Mouse (Mus musculus) embryonic facial prominence, embryonic 12.5 days (tissue): ENCODE results near the gene Isg20l2. TPM values are rescaled to one million over a fixed set of nuclear protein-coding genes. Genes with fewer than 3 reads are reported as not detected.
A peak's percentile ranks its signal among the peaks of the same experiment; 100 is the strongest.
"Not testable (repeated sequence)": the region's sequence is repeated elsewhere in the genome, so short reads cannot be mapped to it uniquely, and the experiment has no call there.

Experiments used
- ATAC-seq: fragments of 200-750 bp; cut with Nextera tagmentation; 2 replicates; pipeline ENCODE4 v1.8.0; 2017; ENCODE audit not compliant: insufficient number of reproducible peaks, insufficient read depth, low FRiP score, low TSS enrichment
- H3K27ac ChIP-seq: fragments of 300-500 bp; sonication (generic); 2 replicates; pipeline ENCODE4 v1.5.1; 2016; ENCODE audit warnings: mild to moderate bottlenecking
- H3K27me3 ChIP-seq: fragments of 300-500 bp; sonication (generic); 2 replicates; pipeline ENCODE4 v1.6.1; 2016; ENCODE audit warnings: mild to moderate bottlenecking, moderate library complexity
- H3K36me3 ChIP-seq: fragments of 300-500 bp; sonication (generic); 2 replicates; pipeline ENCODE4 v1.6.1; 2016; ENCODE audit warnings: mild to moderate bottlenecking
- H3K4me1 ChIP-seq: fragments of 300-500 bp; sonication (generic); 2 replicates; pipeline ENCODE4 v1.6.1; 2016
- H3K4me2 ChIP-seq: fragments of 300-500 bp; sonication (generic); replicated peaks from 2 replicates; pipeline ENCODE4 v1.6.1; 2016; ENCODE audit warnings: mild to moderate bottlenecking, moderate library complexity
- H3K4me3 ChIP-seq: fragments of 300-500 bp; sonication (generic); 2 replicates; pipeline ENCODE4 v1.5.1; 2016; ENCODE audit warnings: mild to moderate bottlenecking
- H3K9ac ChIP-seq: fragments of 300-500 bp; sonication (generic); 2 replicates; pipeline ENCODE4 v1.6.1; 2016; ENCODE audit warnings: mild to moderate bottlenecking, moderate library complexity
- H3K9me3 ChIP-seq: fragments of 300-500 bp; sonication (generic); 2 replicates; pipeline ENCODE4 v1.6.1; 2016; ENCODE audit warnings: mild to moderate bottlenecking, moderate library complexity
- WGBS: fragments of 180-500 bp; shearing (Covaris S2); methylation state at CpG from one replicate; pipeline ENCODE4 v1.1.7; 2016; 5-methylcytosine and 5-hydroxymethylcytosine counted together
- polyA plus RNA-seq: library from polyadenylated mRNA; unstranded; fragments of >200 nt; fragmentation: Nextera tagmentation; extraction: Ambion mirVana; gene quantifications from 2 replicates; pipeline ENCODE4 v1.2.1, GENCODE M21; 2016

The Isg20l2 gene
- 75.4 and 80.1 TPM in 2 replicates for polyA plus RNA-seq

GRCm38 (mm10) chr3:87930078-87930795, at the start of gene Isg20l2, which contains the start of gene Rrnad1:
TSS of gene Isg20l2 (plus strand) at chr3:87930314.
TSS of gene Rrnad1 (minus strand) at chr3:87930717.
- Histone ChIP-seq H3K9ac (peak within 1 kb of the TSS; percentile 91), H3K4me3 (peak within 1 kb of the TSS; percentile 97), H3K4me2 (peak within 1 kb of the TSS; percentile 83), H3K27ac (peak within 1 kb of the TSS; percentile 92), H3K9me3 (no peaks in the 10 kb centered on the region), H3K27me3 (no peaks in the 10 kb centered on the region), H3K4me1 (peaks cover 25% of the 10 kb centered on the region), H3K36me3 (peaks cover 48% of the 10 kb centered on the region)
- under 1% methylated on average over 78 of the region's 78 CpGs for WGBS
- ATAC-seq = peak; percentile 95

- Histone ChIP-seq H3K4me3 (peak overlapping the region; percentile 100), H3K4me1 (peaks cover 13% of the 10 kb centered on the region), H3K27ac (peak overlapping the region; percentile 91; the same call in 1 of the 2 replicates), H3K27me3 (no peaks in the 10 kb centered on the region), H3K4me2 (peak overlapping the region; percentile 83), H3K9ac (peak overlapping the region; percentile 98), H3K9me3 (no peaks in the 10 kb centered on the region), H3K36me3 (peaks cover 10% of the 10 kb centered on the region)
- ATAC-seq = no peak
- 0% methylated on average over 3 of the region's 3 CpGs for WGBS
Observed at GRCm38 (mm10) chr3:87884291-87884690, 45.8 kb upstream of the Isg20l2 start.

- peak overlapping the region; percentile 83 for H3K4me2 ChIP-seq
- peak overlapping the region; percentile 100 for H3K4me3 ChIP-seq
- peak overlapping the region; percentile 91 for H3K27ac ChIP-seq
- H3K9ac ChIP-seq = peak overlapping the region; percentile 98
- ATAC-seq = peak; percentile 6
- H3K4me1 ChIP-seq = peaks cover 13% of the 10 kb centered on the region
- no peaks in the 10 kb centered on the region for H3K9me3 ChIP-seq
- under 1% methylated on average over 28 of the region's 28 CpGs for WGBS
- H3K27me3 ChIP-seq = no peaks in the 10 kb centered on the region
- H3K36me3 ChIP-seq = peaks cover 10% of the 10 kb centered on the region
Observed at GRCm38 (mm10) chr3:87884708-87885251, 45.3 kb upstream of the Isg20l2 start.

GRCm38 (mm10) chr3:87885281-87886003, 44.7 kb upstream of the Isg20l2 start, which contains the start of gene Prcc:
TSS of gene Prcc (minus strand) at chr3:87885608.
- peak; percentile 97 for ATAC-seq
- Histone ChIP-seq H3K4me3 (peak within 1 kb of the TSS; percentile 100), H3K27me3 (no peaks in the 10 kb centered on the region), H3K9me3 (no peaks in the 10 kb centered on the region), H3K36me3 (peaks cover 5% of the 10 kb centered on the region), H3K4me1 (peaks cover 13% of the 10 kb centered on the region), H3K4me2 (peak within 1 kb of the TSS; percentile 83), H3K9ac (peak within 1 kb of the TSS; percentile 98), H3K27ac (peak within 1 kb of the TSS; percentile 91)
- under 1% methylated on average over 33 of the region's 33 CpGs for WGBS

GRCm38 (mm10) chr3:87886004-87886365, 44.1 kb upstream of the Isg20l2 start:
- peaks cover 13% of the 10 kb centered on the region for H3K4me1 ChIP-seq
- H3K4me2 ChIP-seq = peak overlapping the region; percentile 38
- no peak overlapping the region for H3K9ac ChIP-seq
- 17% methylated on average over 10 of the region's 10 CpGs for WGBS
- peak overlapping the region; percentile 100 for H3K4me3 ChIP-seq
- H3K36me3 ChIP-seq = no peaks in the 10 kb centered on the region
- no peaks in the 10 kb centered on the region for H3K27me3 ChIP-seq
- H3K27ac ChIP-seq = no peak overlapping the region
- H3K9me3 ChIP-seq = no peaks in the 10 kb centered on the region
- ATAC-seq = no peak; the same call in 1 of the 2 replicates

GRCm38 (mm10) chr3:87886416-87886815, 43.7 kb upstream of the Isg20l2 start:
- 87% methylated on average over 6 of the region's 6 CpGs for WGBS
- no peaks in the 10 kb centered on the region for H3K36me3 ChIP-seq
- no peak overlapping the region for H3K9ac ChIP-seq
- H3K4me2 ChIP-seq = peak overlapping the region; percentile 38
- ATAC-seq = no peak
- H3K27ac ChIP-seq = no peak overlapping the region
- no peaks in the 10 kb centered on the region for H3K9me3 ChIP-seq
- H3K4me1 ChIP-seq = peaks cover 13% of the 10 kb centered on the region
- H3K27me3 ChIP-seq = no peaks in the 10 kb centered on the region
- H3K4me3 ChIP-seq = peak overlapping the region; percentile 100; the same call in 1 of the 2 replicates

GRCm38 (mm10) chr3:87887400-87887799, 42.7 kb upstream of the Isg20l2 start:
- H3K4me3 ChIP-seq, H3K36me3 ChIP-seq, H3K9ac ChIP-seq, H3K9me3 ChIP-seq, ATAC-seq, H3K4me2 ChIP-seq, H3K27me3 ChIP-seq, H3K27ac ChIP-seq: not testable (repeated sequence)
- H3K4me1 ChIP-seq = peaks cover 13% of the 10 kb centered on the region
- WGBS = 79% methylated on average over 4 of the region's 4 CpGs

- H3K27ac ChIP-seq = no peak overlapping the region
- 47% methylated on average over 3 of the region's 3 CpGs for WGBS
Observed at GRCm38 (mm10) chr3:87891481-87891880, 38.6 kb upstream of the Isg20l2 start.

GRCm38 (mm10) chr3:87893367-87893905, 36.7 kb upstream of the Isg20l2 start:
- ATAC-seq = no peak
- WGBS = 71% methylated on average over 3 of the region's 3 CpGs

More at GRCm38 (mm10) chr3:87891481-87891880, 38.6 kb upstream of the Isg20l2 start:
- H3K4me3 ChIP-seq = no peak overlapping the region
- no peak overlapping the region for H3K4me2 ChIP-seq
- no peaks in the 10 kb centered on the region for H3K9me3 ChIP-seq
- H3K9ac ChIP-seq = no peak overlapping the region
- H3K27me3 ChIP-seq = no peaks in the 10 kb centered on the region
- no peaks in the 10 kb centered on the region for H3K36me3 ChIP-seq
- no peak for ATAC-seq
- no peaks in the 10 kb centered on the region for H3K4me1 ChIP-seq

GRCm38 (mm10) chr3:87899266-87899665, 30.8 kb upstream of the Isg20l2 start:
- Histone ChIP-seq H3K9me3 (no peaks in the 10 kb centered on the region), H3K9ac (no peak overlapping the region), H3K36me3 (no peaks in the 10 kb centered on the region), H3K4me1 (no peaks in the 10 kb centered on the region), H3K27ac (no peak overlapping the region), H3K4me2 (no peak overlapping the region), H3K27me3 (no peaks in the 10 kb centered on the region), H3K4me3 (no peak overlapping the region)
- 74% methylated on average over 3 of the region's 3 CpGs for WGBS
- no peak for ATAC-seq

More at GRCm38 (mm10) chr3:87893367-87893905, 36.7 kb upstream of the Isg20l2 start:
- H3K9me3 ChIP-seq = no peaks in the 10 kb centered on the region
- H3K27me3 ChIP-seq = no peaks in the 10 kb centered on the region
- H3K4me2 ChIP-seq = no peak overlapping the region
- no peaks in the 10 kb centered on the region for H3K36me3 ChIP-seq
- H3K4me1 ChIP-seq = no peaks in the 10 kb centered on the region
- H3K9ac ChIP-seq = no peak overlapping the region
- no peak overlapping the region for H3K4me3 ChIP-seq
- no peak overlapping the region for H3K27ac ChIP-seq

- no peak for ATAC-seq
- Histone ChIP-seq H3K4me1 (no peaks in the 10 kb centered on the region), H3K9ac (no peak overlapping the region), H3K27ac (no peak overlapping the region), H3K4me3 (no peak overlapping the region), H3K27me3 (no peaks in the 10 kb centered on the region), H3K36me3 (no peaks in the 10 kb centered on the region), H3K9me3 (no peaks in the 10 kb centered on the region), H3K4me2 (no peak overlapping the region)
- WGBS = 76% methylated on average over 3 of the region's 3 CpGs
Observed at GRCm38 (mm10) chr3:87899776-87900175, 30.3 kb upstream of the Isg20l2 start.
